8 mouse cellular contexts compared by ENCODE assay signal in the genomic region with DNA sequence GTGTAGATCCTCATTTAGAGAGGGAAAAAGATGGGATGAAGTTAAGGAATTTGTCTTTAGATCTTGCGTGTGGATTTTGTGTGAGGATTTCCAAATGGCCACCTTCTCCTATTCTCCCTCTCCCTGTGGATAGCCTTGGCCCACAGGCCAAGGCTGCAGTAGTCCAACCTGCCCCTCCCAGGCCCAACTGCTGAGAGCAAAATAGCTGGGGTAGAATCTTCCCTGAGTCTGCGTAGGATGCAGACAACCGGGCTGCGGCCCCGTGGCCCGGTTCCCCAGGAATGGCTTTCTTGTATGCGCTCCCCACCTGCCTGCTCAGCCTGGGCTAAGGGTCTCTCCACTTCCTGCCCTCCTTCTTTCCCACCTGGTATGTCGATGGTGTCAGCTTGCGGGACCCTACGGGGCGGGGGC. TPM values are rescaled to one million over a fixed set of nuclear protein-coding genes. Genes with fewer than 3 reads are reported as not detected.
A peak's percentile ranks its signal among the peaks of the same experiment; 100 is the strongest.
DNase-seq lines count a peak whose midpoint lies in the region; ATAC-seq and TF ChIP-seq lines count a peak whose summit lies in the region.

No protein-coding gene starts in this region.

- H3K27me3 ChIP-seq in spleen, adult 2 months (ENCODE audit: control insufficient read depth, insufficient read depth, low read length): peaks cover 27% of the 10 kb centered on the region
- no peaks in the 10 kb centered on the region for H3K27me3 ChIP-seq in forebrain, embryonic 16.5 days (replicated peaks; ENCODE audit: control insufficient read depth, insufficient read depth, low read length)
- peaks cover 76% of the 10 kb centered on the region for H3K27me3 ChIP-seq in liver, embryonic 15.5 days

- TF ChIP-seq CTCF in spleen, adult 2 months (IDR thresholded peaks at IDR 0.05; ENCODE audit: extremely low read depth, insufficient read depth, insufficient read length, insufficient replicate concordance): no peak

- peaks cover 14% of the 10 kb centered on the region for H3K4me1 ChIP-seq in spleen, adult 2 months (ENCODE audit: control insufficient read depth, insufficient read depth, insufficient read length)
- peaks cover 58% of the 10 kb centered on the region for H3K4me1 ChIP-seq in forebrain, embryonic 16.5 days (replicated peaks; ENCODE audit: control insufficient read depth, insufficient read depth, low read length)
- peaks cover 64% of the 10 kb centered on the region for H3K4me1 ChIP-seq in liver, embryonic 15.5 days (replicated peaks)

- DNase-seq in spleen, adult 2 months (ENCODE audit: low read depth in 1 of 2, low spot score in 2 of 2): no peak
- DNase-seq in spleen, postnatal 4 days (ENCODE audit: low spot score in 2 of 2): no peak
- DNase-seq in yolk sac, embryonic 10.5 days (ENCODE audit: low spot score): peak; percentile 34
- DNase-seq in testis, postnatal 10 days (ENCODE audit: low spot score): no peak
- DNase-seq in thymus, postnatal 14 days: no peak
- no peak for DNase-seq in adrenal gland, adult 8-10 months

- peak overlapping the region; percentile 97 for H3K4me2 ChIP-seq in forebrain, embryonic 16.5 days (ENCODE audit: low read length)
- peak overlapping the region; percentile 49 for H3K4me2 ChIP-seq in liver, embryonic 15.5 days

- no peaks in the 10 kb centered on the region for H3K36me3 ChIP-seq in spleen, adult 2 months (ENCODE audit: control insufficient read depth, insufficient read depth, low read length)
- no peaks in the 10 kb centered on the region for H3K36me3 ChIP-seq in forebrain, embryonic 16.5 days (ENCODE audit: control insufficient read depth, insufficient read depth)
- H3K36me3 ChIP-seq in liver, embryonic 15.5 days (replicated peaks): no peaks in the 10 kb centered on the region

- H3K4me3 ChIP-seq in spleen, adult 2 months (ENCODE audit: extremely low read depth, insufficient read depth, insufficient read length): no peak overlapping the region
- H3K4me3 ChIP-seq in forebrain, embryonic 16.5 days (replicated peaks; ENCODE audit: low read length): peak overlapping the region; percentile 68
- H3K4me3 ChIP-seq in liver, embryonic 15.5 days (replicated peaks): no peak overlapping the region

- peak overlapping the region; percentile 91 for H3K9ac ChIP-seq in forebrain, embryonic 16.5 days (replicated peaks; ENCODE audit: low read depth, low read length)
- no peak overlapping the region for H3K9ac ChIP-seq in liver, embryonic 15.5 days

- ATAC-seq in forebrain, embryonic 16.5 days: no peak
- no peak for ATAC-seq in liver, embryonic 15.5 days (ENCODE audit: insufficient read depth)

- 64% methylated on average over 11 of the region's 11 CpGs for WGBS in spleen, adult 2 months
- 7% methylated on average over 7 of the region's 11 CpGs for WGBS in forebrain, embryonic 16.5 days
- 25% methylated on average over 11 of the region's 11 CpGs for WGBS in liver, embryonic 15.5 days (ENCODE audit: insufficient replicate concordance)

- H3K9me3 ChIP-seq in forebrain, embryonic 16.5 days (ENCODE audit: control insufficient read depth, low read length): no peaks in the 10 kb centered on the region
- no peaks in the 10 kb centered on the region for H3K9me3 ChIP-seq in liver, embryonic 15.5 days (replicated peaks)

- no peak for TF ChIP-seq POLR2A in spleen, adult 2 months (IDR thresholded peaks at IDR 0.05; ENCODE audit: low read depth, low read length)

- H3K27ac ChIP-seq in spleen, adult 2 months (ENCODE audit: insufficient read depth, low read length): 0 out of 2 replicates have a peak overlapping the region, but pooled peaks have one; percentile 4
- H3K27ac ChIP-seq in forebrain, embryonic 16.5 days (ENCODE audit: low read length): peak overlapping the region; percentile 77
- peak overlapping the region; percentile 33; the same call in 1 of the 2 replicates for H3K27ac ChIP-seq in liver, embryonic 15.5 days (replicated peaks)

RNA-seq across cellular contexts. Expression of a gene that starts 6.8 kb away (rescaled TPM):
- 3.6 and 4.0 TPM in 2 replicates for polyA plus RNA-seq in spleen, adult 2 months (2012; rRNA removed)
- polyA plus RNA-seq in forebrain, embryonic 16.5 days (2015; fragmentation: Nextera tagmentation; extraction: Ambion mirVana): 14.5 and 14.8 TPM in 2 replicates
- polyA plus RNA-seq in liver, embryonic 15.5 days (2015; fragmentation: Nextera tagmentation; extraction: Ambion mirVana): 0.91 and 1.0 TPM in 2 replicates
- total RNA-seq in adrenal gland, adult 8-10 months (2022): 10 to 100 TPM; 16.6 to 24.5 (median 19.5) TPM

Comparison
In these comparisons a context has a peak if more than half of its experiments do, and no peak if none do; other contexts are left out.
1. H3K27ac ChIP-seq: peak in every context shown above with its lines; median percentile 77 in forebrain, embryonic 16.5 days; 33 in liver, embryonic 15.5 days; 4 in spleen, adult 2 months.